Comparison of ENCODE assay signal across 8 mouse cellular contexts in genomic region chr12:110850010-110850928, GRCm38 (mm10). TPM values are rescaled to one million over a fixed set of nuclear protein-coding genes. Genes with fewer than 3 reads are reported as not detected.
DNase-seq lines count a peak whose midpoint lies in the region; ATAC-seq and TF ChIP-seq lines count a peak whose summit lies in the region.

Gene Zfp839 (plus strand): TSS chr12:110850253.

- H3K27ac ChIP-seq in ES-E14 (ENCODE audit: insufficient read depth, low read depth, low read length, poor library complexity, severe bottlenecking) = peak within 1 kb of the TSS; percentile 15
- H3K27ac ChIP-seq in forebrain, embryonic 16.5 days (ENCODE audit: low read length) = no peak within 1 kb of the TSS; the same call in 1 of the 2 replicates
- H3K27ac ChIP-seq in lung, embryonic 14.5 days (ENCODE audit: low read depth) = peak within 1 kb of the TSS; percentile 72

- no peaks in the 10 kb centered on the region; the same call in 1 of the 2 replicates for H3K36me3 ChIP-seq in ES-E14 (ENCODE audit: control insufficient read depth, insufficient read depth, low read length, poor library complexity, severe bottlenecking)
- H3K36me3 ChIP-seq in forebrain, embryonic 16.5 days (ENCODE audit: control insufficient read depth, insufficient read depth) = 0 out of 2 replicates have a peak, but pooled peaks cover 2% of the 10 kb centered on the region
- peaks cover 4% of the 10 kb centered on the region for H3K36me3 ChIP-seq in lung, embryonic 14.5 days (ENCODE audit: insufficient read depth)

- H3K4me3 ChIP-seq in ES-E14 (ENCODE audit: insufficient read depth in 1 of 2, low read depth in 1 of 2, low read length in 2 of 2, poor library complexity in 1 of 2, severe bottlenecking in 1 of 2) = peak within 1 kb of the TSS; percentile 72 to 73
- peak within 1 kb of the TSS; percentile 85 for H3K4me3 ChIP-seq in forebrain, embryonic 16.5 days (replicated peaks; ENCODE audit: low read length)
- H3K4me3 ChIP-seq in lung, embryonic 14.5 days (ENCODE audit: low read depth, low read length) = peak within 1 kb of the TSS; percentile 91

- under 1% methylated on average over 87 of the region's 89 CpGs for WGBS in forebrain, embryonic 16.5 days
- WGBS in lung, embryonic 14.5 days = under 1% methylated on average over 84 of the region's 89 CpGs

- peak within 1 kb of the TSS; percentile 82 for H3K9ac ChIP-seq in ES-E14 (ENCODE audit: insufficient read depth, low read depth, low read length, poor library complexity, severe bottlenecking)
- peak within 1 kb of the TSS; percentile 86 for H3K9ac ChIP-seq in forebrain, embryonic 16.5 days (replicated peaks; ENCODE audit: low read depth, low read length)
- peak within 1 kb of the TSS; percentile 87 for H3K9ac ChIP-seq in lung, embryonic 14.5 days

- H3K9me3 ChIP-seq in ES-E14 (ENCODE audit: control insufficient read depth, insufficient read depth, low read depth, low read length) = no peaks in the 10 kb centered on the region
- no peaks in the 10 kb centered on the region for H3K9me3 ChIP-seq in forebrain, embryonic 16.5 days (ENCODE audit: control insufficient read depth, low read length)
- H3K9me3 ChIP-seq in lung, embryonic 14.5 days (ENCODE audit: low read depth, low read length) = no peaks in the 10 kb centered on the region

- peak within 1 kb of the TSS; percentile 74 for H3K4me2 ChIP-seq in forebrain, embryonic 16.5 days (ENCODE audit: low read length)
- peak within 1 kb of the TSS; percentile 84 for H3K4me2 ChIP-seq in lung, embryonic 14.5 days

- DNase-seq in ES-E14 (ENCODE audit: low read depth, low spot score) = no peak
- DNase-seq in cerebellum, adult 18-20 months = peak; percentile 86 to 93
- DNase-seq in heart, postnatal 36 days = peak; percentile 91 to 93
- peak; percentile 77 to 84 for DNase-seq in layer of hippocampus, adult 8-10 months (ENCODE audit: low spot score in 2 of 2)
- peak; percentile 89 for DNase-seq in lung, embryonic 14.5 days
- peak; percentile 56 to 66 for DNase-seq in thymus, adult 18-20 months

- H3K27me3 ChIP-seq in forebrain, embryonic 16.5 days (replicated peaks; ENCODE audit: control insufficient read depth, insufficient read depth, low read length) = peaks cover 6% of the 10 kb centered on the region
- H3K27me3 ChIP-seq in lung, embryonic 14.5 days (ENCODE audit: insufficient read depth, low read length) = no peaks in the 10 kb centered on the region

- TF ChIP-seq CTCF in lung, embryonic 14.5 days (IDR thresholded peaks at IDR 0.05; ENCODE audit: low read depth) = peak; percentile 19; the same call in 1 of the 2 replicates

- intact Hi-C loops in heart, postnatal 36 days (cut with DNase I) = loop anchor here (1.0 kb wide), 1 partner anchor 39 kb away; the partner anchor contains the start of genes Cinp and Tecpr2

- ATAC-seq in forebrain, embryonic 16.5 days = peak; percentile 83
- peak; percentile 81 for ATAC-seq in lung, embryonic 14.5 days (ENCODE audit: insufficient read depth)
- ATAC-seq in neutrophil, adult 5-6 weeks (ENCODE audit: extremely low read depth, insufficient number of reproducible peaks, low FRiP score, poor library complexity, severe bottlenecking) = peak; percentile 52

- in situ Hi-C loops in ES-E14 (cut with MboI; ENCODE audit: low sequenced_read_pairs in 2 of 2, unreplicated experiment in 2 of 2) = no loop called here

- H3K4me1 ChIP-seq in ES-E14 (ENCODE audit: control insufficient read depth in 2 of 2, insufficient read depth in 2 of 2, low read length in 2 of 2, poor library complexity in 1 of 2) = peaks cover 0 to 14% of the 10 kb centered on the region in 2 experiments; a peak in 3 of 4 replicates
- H3K4me1 ChIP-seq in forebrain, embryonic 16.5 days (replicated peaks; ENCODE audit: control insufficient read depth, insufficient read depth, low read length) = peaks cover 17% of the 10 kb centered on the region
- peaks cover 11% of the 10 kb centered on the region for H3K4me1 ChIP-seq in lung, embryonic 14.5 days (ENCODE audit: insufficient read depth)

TF ChIP-seq in ES-E14, 5 proteins besides CTCF, POLR2A, EP300 and RAD21:
- TF ChIP-seq CHD2 (IDR thresholded peaks at IDR 0.05; ENCODE audit: low read depth, low read length) = no peak
- TF ChIP-seq HCFC1 (IDR thresholded peaks at IDR 0.05; ENCODE audit: borderline replicate concordance, insufficient read depth, low read length) = peak; percentile 31; the same call in 1 of the 2 replicates
- TF ChIP-seq ZNF384 (IDR thresholded peaks at IDR 0.05; ENCODE audit: low read depth, low read length) = no peak

RNA-seq across cellular contexts. Expression of gene Zfp839, which starts in this region (rescaled TPM):
- 5.4 and 8.0 TPM in 2 replicates for total RNA-seq in ES-E14 (2012; rRNA removed)
- 3.2 and 3.3 TPM in 2 replicates for polyA plus RNA-seq in forebrain, embryonic 16.5 days (2015; fragmentation: Nextera tagmentation; extraction: Ambion mirVana)
- 10 to 100 TPM; 11.1 to 11.7 TPM for total RNA-seq in heart, postnatal 36 days (2021)
- total RNA-seq in layer of hippocampus, adult 8-10 months (2022) = 10 to 100 TPM; 12.3 to 15.4 (median 14.8) TPM
- 4.4 and 5.2 TPM in 2 replicates for polyA plus RNA-seq in lung, embryonic 14.5 days (2014; fragmentation: Nextera tagmentation; extraction: Ambion mirVana)
- total RNA-seq in neutrophil, adult 5-6 weeks (2017) = 12.8 and 13.6 TPM in 2 replicates
